Mouse (Mus musculus) thymus, adult 18-20 months (tissue): ENCODE results near the gene Clec16a.

ENCODE experiments used
- DNase-seq, 2 experiments: peaks; one replicate each; pipeline ENCODE4 v3.0.0; 2022; ENCODE audit warnings: mixed read lengths in 2 of 2

The Clec16a gene

GRCm38 (mm10) chr16:10544995-10545622 is at the start of gene Clec16a:
Clec16a (plus strand) TSS chr16:10545339.
- DNase-seq = peak; percentile 94 to 96

DNA sequence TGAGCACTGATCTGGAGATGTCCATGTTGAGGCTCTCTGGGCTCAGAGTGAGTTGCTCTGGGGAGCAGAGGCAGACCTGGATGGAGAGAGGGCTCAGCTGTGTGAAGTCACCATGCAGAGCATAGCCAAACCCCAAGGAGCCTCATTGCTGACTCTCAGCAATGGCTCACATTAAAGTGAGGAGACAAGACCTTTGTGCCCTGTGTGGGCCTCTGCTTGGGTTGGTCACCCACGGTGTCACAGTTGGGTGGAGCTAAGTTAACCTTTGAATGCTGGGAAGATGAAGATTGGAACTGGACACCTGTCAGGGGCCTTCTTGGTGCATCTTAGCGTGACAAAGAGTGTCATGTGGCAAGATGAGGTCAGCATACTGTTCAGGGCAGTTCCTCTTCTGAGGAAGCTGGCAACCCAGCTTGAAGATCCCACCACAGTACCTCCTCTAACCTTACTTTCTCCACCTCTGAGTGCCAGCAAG is 49.3 kb upstream of the Clec16a start:
- no peak for DNase-seq

GRCm38 (mm10) chr16:10498096-10498602 is 47.0 kb upstream of the Clec16a start:
- DNase-seq = no peak

DNA sequence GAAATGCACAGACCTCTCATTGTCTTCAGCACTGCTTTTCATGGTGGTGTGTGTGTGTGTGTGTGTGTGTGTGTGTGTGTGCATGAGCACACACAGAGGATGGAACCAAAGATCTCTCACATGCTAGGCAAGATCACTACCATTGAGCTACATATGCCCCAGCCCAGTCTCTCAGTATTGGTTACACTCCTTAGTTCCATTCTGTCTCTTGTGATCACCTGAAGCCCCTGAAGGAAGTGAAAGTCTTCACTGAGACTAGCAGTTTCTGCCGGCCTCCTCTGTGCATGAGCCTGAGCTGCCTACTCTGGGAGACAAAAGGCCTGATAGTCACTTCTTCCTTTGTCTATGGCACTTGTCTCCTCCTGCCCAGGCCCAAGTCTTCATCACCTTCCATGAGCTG is 46.0 kb upstream of the Clec16a start:
- no peak for DNase-seq

DNA sequence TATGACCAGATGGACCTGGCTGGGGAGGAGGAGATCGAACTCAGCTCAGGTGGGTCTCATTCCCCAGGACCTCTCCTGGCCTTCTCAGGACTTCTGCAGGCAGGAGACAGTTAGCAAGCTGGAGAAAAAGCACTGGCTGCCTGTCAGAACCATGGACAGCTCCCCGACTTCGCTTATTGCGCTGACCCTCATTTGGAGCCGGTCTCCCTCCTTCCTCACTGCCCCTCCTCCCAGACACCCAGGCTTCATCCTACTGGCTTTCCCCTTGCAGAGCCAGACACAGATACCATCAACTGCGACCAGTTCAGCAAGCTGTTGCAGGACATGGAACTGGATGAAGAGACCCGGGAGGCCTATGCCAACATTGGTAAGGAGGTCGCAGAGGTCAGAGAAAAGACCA is 43.3 kb upstream of the Clec16a start:
- no peak for DNase-seq

GRCm38 (mm10) chr16:10503058-10503457 is 42.1 kb upstream of the Clec16a start:
- DNase-seq = no peak

- DNase-seq = no peak
Measured at GRCm38 (mm10) chr16:10507445-10507844, 37.7 kb upstream of the Clec16a start.

DNA sequence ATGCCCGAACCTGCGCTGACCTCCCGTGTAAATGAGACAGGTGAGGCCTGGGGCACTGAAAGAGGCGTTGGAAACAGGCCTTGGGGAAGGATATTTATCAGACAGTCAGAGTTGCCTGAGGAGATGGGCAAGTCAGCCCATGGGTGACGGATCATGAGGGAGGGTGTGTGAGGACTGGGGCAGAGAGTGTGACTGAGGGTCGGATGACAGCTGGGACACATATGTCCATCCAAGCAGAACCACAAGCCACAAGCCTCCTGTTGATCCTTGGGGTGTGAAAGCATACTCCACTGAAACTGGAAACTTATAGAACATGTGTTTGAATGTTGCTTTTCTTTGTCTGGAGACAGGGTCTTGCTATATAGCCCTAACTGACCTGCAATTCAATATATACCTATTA is 36.4 kb upstream of the Clec16a start:
- no peak for DNase-seq

GRCm38 (mm10) chr16:10510477-10511133 is 34.5 kb upstream of the Clec16a start:
- no peak for DNase-seq

DNA sequence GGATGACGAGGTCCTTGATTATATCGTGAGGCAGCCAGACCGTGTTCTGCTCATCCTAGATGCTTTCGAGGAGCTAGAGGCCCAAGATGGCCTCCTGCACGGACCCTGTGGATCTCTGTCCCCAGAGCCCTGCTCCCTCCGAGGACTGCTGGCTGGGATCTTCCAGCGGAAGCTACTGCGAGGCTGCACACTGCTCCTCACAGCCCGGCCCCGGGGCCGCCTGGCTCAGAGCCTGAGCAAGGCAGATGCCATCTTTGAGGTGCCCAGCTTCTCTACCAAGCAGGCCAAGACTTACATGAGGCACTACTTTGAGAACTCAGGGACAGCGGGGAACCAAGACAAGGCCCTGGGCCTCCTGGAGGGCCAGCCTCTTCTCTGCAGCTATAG is 34.0 kb upstream of the Clec16a start:
- no peak for DNase-seq

- no peak for DNase-seq
Measured at GRCm38 (mm10) chr16:10515953-10516572, 29.1 kb upstream of the Clec16a start.

GRCm38 (mm10) chr16:10518030-10518429 is 27.1 kb upstream of the Clec16a start:
- DNase-seq = no peak

- no peak for DNase-seq
Measured at GRCm38 (mm10) chr16:10520908-10521614, 24.1 kb upstream of the Clec16a start.

DNA sequence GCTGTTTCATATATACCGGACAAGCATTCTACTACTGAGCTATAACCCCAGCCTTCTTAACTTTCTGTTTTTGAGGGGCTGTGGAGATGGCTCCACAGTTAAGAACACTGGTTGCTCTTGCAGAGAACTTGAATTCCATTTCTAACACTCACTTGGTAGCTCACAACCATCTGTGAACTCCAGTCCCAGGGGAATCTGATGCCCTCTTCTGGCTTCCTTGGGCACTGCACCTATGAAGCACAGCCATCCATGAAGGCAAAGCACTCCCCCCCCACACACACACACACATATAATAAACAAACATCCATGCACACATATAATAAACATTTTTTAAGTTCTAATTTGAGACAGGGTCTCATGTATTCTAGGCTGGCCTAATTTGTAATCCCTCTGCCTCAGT is 22.3 kb upstream of the Clec16a start:
- DNase-seq = peak; percentile 41 to 57

- no peak for DNase-seq
Measured at GRCm38 (mm10) chr16:10523650-10524049, 21.5 kb upstream of the Clec16a start.

DNA sequence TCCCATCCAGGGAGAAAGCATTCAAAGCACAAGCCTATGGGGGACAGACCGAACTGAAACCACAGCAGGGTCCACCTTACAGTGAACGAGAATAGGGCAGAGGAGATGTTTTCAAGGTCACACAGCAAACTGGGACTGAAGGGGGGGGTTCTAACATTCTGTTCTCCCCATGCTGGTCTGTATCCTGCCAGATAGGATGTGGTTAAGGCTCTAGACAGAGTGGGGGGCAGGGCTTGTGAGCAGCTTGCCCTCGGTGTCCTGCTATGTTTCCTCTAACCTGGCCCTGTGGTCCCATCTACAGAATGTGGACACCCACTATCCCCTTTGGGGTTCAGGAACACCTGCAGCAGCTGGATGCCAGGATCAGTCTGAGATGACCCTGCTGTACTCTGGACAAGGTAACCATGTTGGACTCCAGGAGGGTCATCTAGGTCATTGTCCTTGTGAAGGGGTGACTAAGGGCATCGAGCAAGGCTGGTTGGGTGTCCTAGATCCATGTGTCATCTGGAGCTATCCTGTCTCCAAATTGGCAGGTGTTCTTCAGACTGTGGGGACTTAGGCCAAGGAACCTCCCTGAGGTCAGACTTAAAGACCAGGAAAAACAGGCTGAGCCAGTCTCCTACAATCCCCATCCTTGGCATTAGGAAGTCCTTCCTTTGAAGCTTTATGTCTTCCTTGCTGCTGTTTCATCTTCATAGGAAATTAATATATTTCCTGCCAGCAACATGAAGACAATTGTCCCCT is 20.1 kb upstream of the Clec16a start:
- no peak for DNase-seq

- no peak for DNase-seq
Measured at GRCm38 (mm10) chr16:10525610-10525980, 19.5 kb upstream of the Clec16a start.

DNA sequence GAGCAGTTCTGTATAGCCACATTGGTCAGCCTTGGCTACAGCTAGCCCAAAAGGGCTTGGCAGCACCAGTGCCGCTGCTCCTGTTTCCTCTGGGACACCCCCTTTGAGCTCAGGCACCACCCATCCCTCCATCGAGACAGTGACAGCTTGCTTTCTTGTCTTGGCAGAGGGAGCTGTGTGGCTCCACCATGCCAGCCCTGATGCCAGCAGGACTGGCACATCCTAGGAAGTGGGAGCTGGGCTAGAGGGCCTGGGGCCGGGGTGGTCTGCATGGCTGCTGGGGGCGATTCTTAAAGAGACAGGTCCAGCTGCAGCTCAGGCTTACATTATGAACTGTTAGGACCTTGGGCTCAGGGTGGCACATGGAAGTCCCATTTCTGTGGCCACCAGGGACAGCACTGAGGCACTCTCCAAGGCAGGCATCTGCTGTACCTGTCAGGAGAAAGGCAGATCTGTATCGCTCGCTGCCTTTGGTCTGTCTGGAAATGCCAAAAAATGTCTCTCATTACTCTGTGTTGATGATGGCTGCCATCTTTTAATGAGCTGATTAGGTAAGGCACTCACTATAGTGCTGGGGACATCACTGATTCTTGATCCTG is 18.0 kb upstream of the Clec16a start:
- DNase-seq = no peak

GRCm38 (mm10) chr16:10528382-10528781 is 16.8 kb upstream of the Clec16a start:
- DNase-seq = no peak

- DNase-seq = no peak
Measured at GRCm38 (mm10) chr16:10530179-10530578, 15.0 kb upstream of the Clec16a start.

DNA sequence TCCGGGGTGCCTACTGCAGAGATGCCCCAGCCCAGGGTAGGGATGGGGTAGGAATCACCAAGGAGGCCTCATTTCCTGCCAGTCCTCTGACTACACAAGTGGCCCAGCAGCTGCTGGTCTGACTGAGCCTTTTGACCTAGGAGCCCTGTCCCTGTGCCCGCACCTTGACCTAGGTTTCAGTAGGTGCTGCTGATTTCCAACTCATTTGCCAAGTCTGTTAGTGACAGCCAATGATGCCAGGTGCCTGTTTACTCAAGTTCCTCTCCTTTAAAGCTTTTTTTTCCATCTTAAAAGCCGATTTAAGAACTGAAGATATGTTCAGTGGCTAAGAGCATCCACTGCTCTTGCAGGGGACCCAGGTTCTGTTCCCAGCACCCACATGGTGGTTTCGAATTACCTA is 11.4 kb upstream of the Clec16a start:
- no peak for DNase-seq

DNA sequence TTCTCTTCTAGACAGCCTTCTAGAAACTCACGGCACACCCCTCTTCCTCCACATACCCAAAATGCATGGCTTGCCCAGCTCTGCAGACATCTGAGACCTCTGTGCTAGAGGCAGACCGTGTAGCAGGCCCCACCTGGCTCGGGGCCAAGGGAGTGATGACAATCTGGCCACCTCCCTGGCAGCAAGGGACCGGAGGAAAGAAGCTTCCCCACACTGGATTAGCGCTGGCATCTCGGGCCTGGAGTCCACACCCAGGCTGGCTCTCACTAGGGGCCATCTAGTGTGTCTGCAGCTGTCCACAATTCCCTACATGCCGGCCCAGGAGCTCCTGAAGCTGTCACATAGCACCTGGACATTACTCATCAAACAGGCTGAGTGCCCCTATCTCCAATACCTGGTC is 10.6 kb upstream of the Clec16a start:
- DNase-seq = no peak
